Mouse (Mus musculus): Measurements from ENCODE around the gene Spp2.

Spp2 gene

GRCm38 (mm10) chr1:88406807-88407198 lies at the start of gene Spp2:
Gene Spp2 (plus strand): TSS chr1:88406961.
- no peak for DNase-seq (ENCODE audit: low spot score in 2 of 2)

DNA sequence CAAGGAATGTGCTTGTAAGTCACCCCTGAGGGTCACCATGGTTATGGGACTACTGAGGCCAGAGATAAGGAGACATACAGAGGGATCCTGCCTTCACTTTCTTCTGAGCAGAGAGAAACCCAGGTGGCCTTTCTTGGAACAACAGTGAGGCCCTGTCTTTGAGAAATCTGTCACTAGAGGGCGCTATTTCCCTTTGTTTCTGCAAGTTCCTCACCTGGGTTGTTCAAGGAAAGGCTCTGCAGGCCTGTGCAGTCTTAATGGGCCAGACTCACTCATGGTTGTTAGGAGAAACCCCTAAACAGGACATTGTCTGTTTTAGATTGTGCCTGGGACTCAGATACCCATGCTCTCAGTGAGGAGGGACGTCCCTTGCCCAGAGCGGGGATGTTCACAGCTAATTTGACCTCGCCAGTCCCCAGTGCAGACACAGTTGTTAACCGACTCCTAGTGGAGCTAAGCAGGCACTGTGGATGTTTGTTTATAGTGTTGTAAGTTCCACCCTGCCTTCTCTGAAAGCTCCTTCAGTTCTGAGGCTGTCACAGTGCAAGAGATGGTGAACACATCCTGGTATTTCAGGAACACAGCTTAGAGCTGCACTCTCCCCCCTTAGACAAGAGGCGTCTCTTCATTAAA lies 49.2 kb upstream of the Spp2 start:
- DNase-seq (ENCODE audit: low spot score in 2 of 2) = peak in 1 of 2 experiments; percentile 21

DNA sequence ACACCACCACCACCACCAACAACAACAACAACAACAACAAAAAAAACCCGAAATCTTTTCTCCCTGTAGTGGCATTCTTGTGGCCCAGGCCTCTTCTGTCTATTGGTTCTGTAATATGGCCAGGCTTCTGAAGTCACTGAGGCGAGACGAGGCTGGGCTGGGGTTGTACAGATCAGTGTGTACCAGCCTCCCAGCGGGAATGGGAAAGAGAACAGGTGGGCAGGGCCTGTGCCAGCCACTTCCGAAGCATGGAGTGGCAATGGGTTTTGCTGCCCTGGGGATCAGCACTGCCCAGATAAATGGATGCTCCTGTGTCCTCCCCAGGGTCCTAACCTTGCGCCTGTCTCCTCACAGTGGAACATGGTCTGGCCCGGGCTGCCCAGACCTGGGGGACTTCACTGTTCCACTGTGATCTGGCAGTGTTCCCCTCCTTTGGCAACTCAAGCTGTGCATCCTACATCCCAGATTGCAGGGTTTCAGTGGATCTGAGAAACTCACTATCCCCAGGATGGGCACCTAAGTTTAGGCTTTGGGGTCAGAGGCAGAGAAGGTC lies 48.6 kb upstream of the Spp2 start:
- no peak for DNase-seq (ENCODE audit: low spot score in 2 of 2)

GRCm38 (mm10) chr1:88361085-88361484 lies 45.7 kb upstream of the Spp2 start:
- DNase-seq (ENCODE audit: low spot score in 2 of 2) = no peak

- DNase-seq (ENCODE audit: low spot score in 2 of 2) = no peak
Observed at GRCm38 (mm10) chr1:88366881-88367644, 39.7 kb upstream of the Spp2 start.

DNA sequence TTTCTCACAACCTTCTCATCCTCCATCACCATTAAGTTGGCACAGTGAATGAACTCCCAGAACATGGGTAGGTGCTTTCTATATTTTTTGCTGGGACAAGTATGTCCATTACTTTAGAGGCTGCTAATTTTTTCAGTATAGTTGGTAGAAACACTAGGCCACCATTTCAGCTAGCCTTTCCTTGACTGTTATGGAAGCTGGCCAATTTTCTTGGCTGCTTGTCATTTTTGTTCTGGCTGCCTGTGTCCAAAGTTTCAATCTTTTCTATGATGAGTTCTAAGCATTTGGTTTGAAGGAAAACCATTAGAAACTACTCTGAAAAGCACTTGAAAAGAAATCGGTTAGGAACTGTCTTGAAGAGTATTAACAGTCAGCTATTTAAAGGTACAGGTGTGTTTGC lies 28.3 kb upstream of the Spp2 start:
- DNase-seq (ENCODE audit: low spot score in 2 of 2) = no peak

DNA sequence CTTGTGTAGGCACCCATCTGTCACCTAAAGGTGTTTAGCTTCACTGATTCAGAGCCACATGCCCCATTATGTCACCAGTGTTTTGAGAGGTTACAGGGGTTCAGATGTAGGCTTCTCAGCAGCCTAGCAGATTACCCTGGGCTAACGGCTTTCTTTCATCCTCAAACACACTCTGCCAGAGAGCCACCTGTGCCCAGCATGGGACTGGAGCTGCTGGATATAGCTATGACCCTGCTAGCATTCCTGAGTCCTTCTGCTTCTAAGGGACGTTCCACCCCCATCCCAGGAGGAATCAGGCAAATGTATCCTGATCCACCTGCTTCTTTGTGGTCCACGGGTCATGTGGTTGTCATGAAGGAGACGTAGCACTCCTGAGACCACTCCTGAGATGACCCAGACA lies 15.1 kb upstream of the Spp2 start:
- DNase-seq (ENCODE audit: low spot score in 2 of 2) = no peak

- no peak for DNase-seq (ENCODE audit: low spot score in 2 of 2)
Observed at GRCm38 (mm10) chr1:88393321-88393720, 13.4 kb upstream of the Spp2 start.

DNA sequence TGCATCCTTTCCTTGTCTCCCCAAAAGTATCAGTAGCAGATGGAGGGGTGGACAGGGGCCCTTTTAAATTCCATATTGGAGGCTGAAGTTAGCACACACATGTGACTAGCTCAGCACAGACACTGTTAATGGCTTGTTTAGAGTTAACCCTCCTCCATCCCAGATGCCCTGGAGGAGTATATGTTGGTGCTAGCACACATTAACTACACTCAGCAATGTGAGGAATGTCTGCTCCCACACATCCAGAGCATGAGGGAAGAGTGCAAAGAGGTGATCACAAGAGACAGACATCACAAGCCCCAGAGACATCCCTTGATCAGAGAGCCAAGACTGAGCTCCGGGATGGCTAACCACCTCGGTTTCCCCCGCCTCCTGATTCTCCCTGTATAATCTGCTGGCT lies 3.4 kb upstream of the Spp2 start:
- no peak for DNase-seq (ENCODE audit: low spot score in 2 of 2)

DNA sequence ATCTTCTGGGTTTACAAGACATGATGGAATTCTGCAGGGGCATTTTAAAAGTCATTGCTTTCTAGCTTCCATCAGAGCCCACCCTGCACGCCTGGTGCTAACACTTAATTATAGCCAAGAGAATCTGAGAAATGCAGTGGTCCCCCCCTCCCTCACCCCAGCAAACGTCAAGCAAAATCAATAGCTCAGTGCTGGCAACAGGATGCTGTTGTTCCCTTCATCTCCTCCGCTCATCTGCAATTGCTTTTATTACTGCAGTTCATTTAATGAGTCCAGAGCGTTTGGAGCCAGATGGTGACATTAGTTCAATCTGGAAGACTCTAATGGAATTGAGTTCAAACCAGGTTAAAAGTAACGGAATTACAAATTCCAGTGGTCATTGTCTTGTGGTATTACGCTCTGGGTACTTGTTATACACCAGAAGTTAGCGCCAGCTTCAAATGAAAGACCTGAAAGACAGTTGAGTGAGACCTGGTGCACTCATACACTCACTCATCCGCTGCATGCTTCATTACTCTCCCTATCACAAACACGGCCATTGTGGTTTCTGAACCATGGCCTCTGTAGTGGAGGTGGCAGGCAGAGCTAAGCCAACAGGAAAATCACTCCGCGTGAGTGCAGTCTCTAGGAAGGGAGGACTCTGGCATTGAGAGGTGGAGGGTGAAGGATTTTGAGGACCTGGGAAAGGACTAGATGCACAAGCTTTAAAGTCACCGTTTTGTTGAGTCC lies 519 bp upstream of the Spp2 start:
- DNase-seq (ENCODE audit: low spot score in 2 of 2) = no peak

DNA sequence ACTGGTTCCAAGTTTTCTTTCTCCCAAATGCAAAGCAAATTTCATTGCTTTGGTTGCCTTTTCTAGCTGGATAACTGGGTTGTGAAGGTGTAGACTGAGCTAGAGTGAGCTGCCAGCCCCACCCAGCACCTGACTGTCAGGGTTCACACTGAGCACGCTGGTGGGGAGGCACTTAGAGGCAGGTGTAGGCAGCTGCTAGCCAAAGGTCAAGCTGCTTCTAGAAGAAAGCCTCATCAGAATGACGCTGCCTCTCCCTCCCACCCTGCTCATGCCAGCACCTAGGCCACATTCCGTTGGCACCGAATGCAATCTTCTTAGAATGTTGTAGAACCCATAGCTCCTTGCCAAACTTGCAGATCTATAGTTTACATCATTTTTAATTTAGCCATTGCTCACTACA lies 1.6 kb downstream of the Spp2 start:
- DNase-seq (ENCODE audit: low spot score in 2 of 2) = no peak

- DNase-seq (ENCODE audit: low spot score in 2 of 2) = no peak
Observed at GRCm38 (mm10) chr1:88412013-88412412, 5.3 kb downstream of the Spp2 start.

GRCm38 (mm10) chr1:88418943-88419342 lies 12.2 kb downstream of the Spp2 start:
- no peak for DNase-seq (ENCODE audit: low spot score in 2 of 2)

- DNase-seq (ENCODE audit: low spot score in 2 of 2) = no peak
Observed at GRCm38 (mm10) chr1:88422045-88422444, 15.3 kb downstream of the Spp2 start.

GRCm38 (mm10) chr1:88422846-88423395 lies 16.2 kb downstream of the Spp2 start:
- no peak for DNase-seq (ENCODE audit: low spot score in 2 of 2)

- peak; percentile 61 to 87 for DNase-seq (ENCODE audit: low spot score in 2 of 2)
Observed at GRCm38 (mm10) chr1:88424602-88425252, 18.0 kb downstream of the Spp2 start.

DNA sequence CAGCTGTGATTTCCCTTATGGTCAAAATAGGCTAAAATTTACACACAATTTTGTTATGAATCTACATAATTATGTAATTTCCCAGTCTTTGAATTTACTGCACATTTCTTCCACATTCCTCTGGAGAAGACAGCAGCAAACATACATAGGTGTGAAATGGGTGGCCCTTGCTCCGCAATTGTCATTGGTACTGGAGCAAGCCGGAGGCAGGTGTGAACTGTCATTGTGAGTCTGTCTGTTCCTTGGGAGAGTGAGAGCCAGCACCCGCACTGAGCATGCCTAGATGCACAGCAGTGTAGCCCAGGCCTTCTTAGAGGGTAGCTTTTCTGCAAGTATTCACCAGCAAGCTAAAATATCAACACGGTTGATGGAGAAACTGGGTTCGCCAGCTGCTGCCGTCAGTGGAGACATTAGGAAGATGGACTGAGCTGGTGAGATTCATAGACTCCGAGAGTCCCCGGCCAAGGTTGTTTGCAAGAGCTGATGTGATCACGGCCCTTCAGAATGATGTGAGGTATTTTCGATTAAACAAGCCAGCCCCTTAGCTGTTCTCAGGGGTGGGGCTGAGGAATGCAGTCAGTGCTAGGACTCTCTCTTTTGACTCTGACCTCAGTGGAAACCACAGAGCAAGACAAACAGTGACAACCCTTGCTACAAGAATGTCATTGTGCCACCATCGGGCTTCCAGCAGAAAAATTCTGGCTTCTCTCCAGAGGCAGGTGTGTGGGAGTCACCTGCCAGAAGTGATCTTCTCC lies 21.4 kb downstream of the Spp2 start:
- no peak for DNase-seq (ENCODE audit: low spot score in 2 of 2)

- no peak for DNase-seq (ENCODE audit: low spot score in 2 of 2)
Observed at GRCm38 (mm10) chr1:88429413-88429812, 22.7 kb downstream of the Spp2 start.

GRCm38 (mm10) chr1:88431262-88431661 lies 24.5 kb downstream of the Spp2 start:
- no peak for DNase-seq (ENCODE audit: low spot score in 2 of 2)

DNA sequence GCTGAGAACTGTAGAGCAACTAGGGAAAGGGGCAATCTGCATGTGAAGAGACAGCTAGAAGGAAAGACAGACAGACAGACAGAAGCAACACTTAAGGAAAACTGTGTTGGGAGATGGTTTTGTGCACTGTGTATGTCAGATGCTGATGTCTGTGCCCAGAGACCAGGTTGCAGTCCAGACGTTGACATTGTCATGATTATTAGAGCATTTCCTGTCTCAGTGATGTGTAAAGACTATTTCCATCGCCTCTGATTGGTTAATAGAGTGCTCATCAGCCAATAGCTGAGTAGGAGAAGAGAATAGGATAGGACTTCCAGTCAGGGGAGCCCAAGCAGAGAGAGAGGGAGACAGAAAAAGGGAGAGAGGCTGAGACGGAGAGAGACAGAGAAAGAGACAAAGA lies 25.8 kb downstream of the Spp2 start:
- no peak for DNase-seq (ENCODE audit: low spot score in 2 of 2)
